Mouse (Mus musculus): ENCODE data around the gene Nrip2. TPM values are rescaled to one million over a fixed set of nuclear protein-coding genes. Genes with fewer than 3 reads are reported as not detected.

Nrip2 gene
- polyA plus RNA-seq, 1 experiment from 2014 or later, result 12.4 TPM

GRCm38 (mm10) chr6:128438871-128439341, 39.8 kb downstream of the Nrip2 start:
- Histone ChIP-seq H3K4me2 (peak overlapping the region; percentile 79), H3K9me3 (replicated peaks) (no peaks in the 10 kb centered on the region), H3K27ac (replicated peaks) (peak overlapping the region; percentile 95), H3K36me3 (peaks cover 24% of the 10 kb centered on the region), H3K4me1 (peaks cover 27% of the 10 kb centered on the region), H3K27me3 (replicated peaks) (no peaks in the 10 kb centered on the region), H3K9ac (replicated peaks) (peak overlapping the region; percentile 97), H3K4me3 (replicated peaks) (peak overlapping the region; percentile 99)
- WGBS, result 28% methylated on average over 18 of the region's 18 CpGs
- peak; percentile 34 for ATAC-seq (ENCODE audit: low FRiP score)

- Histone ChIP-seq H3K4me1 (peaks cover 27% of the 10 kb centered on the region), H3K27me3 (replicated peaks) (no peaks in the 10 kb centered on the region), H3K4me2 (no peak overlapping the region), H3K4me3 (replicated peaks) (no peak overlapping the region), H3K9me3 (replicated peaks) (no peaks in the 10 kb centered on the region), H3K27ac (replicated peaks) (no peak overlapping the region), H3K9ac (replicated peaks) (no peak overlapping the region), H3K36me3 (peaks cover 11% of the 10 kb centered on the region)
- ATAC-seq (ENCODE audit: low FRiP score), result no peak
- WGBS, result 90% methylated on average over 2 of the region's 2 CpGs
Observed at GRCm38 (mm10) chr6:128440238-128440637, 41.1 kb downstream of the Nrip2 start.

GRCm38 (mm10) chr6:128445761-128446535, 46.9 kb downstream of the Nrip2 start:
- Histone ChIP-seq H3K4me2 (peak overlapping the region; percentile 51), H3K27ac (replicated peaks) (no peak overlapping the region), H3K4me3 (replicated peaks) (peak overlapping the region; percentile 10; the same call in 1 of the 2 replicates), H3K36me3 (no peaks in the 10 kb centered on the region), H3K27me3 (replicated peaks) (no peaks in the 10 kb centered on the region), H3K9ac (replicated peaks) (no peak overlapping the region), H3K4me1 (peaks cover 9% of the 10 kb centered on the region), H3K9me3 (replicated peaks) (no peaks in the 10 kb centered on the region)
- ATAC-seq (ENCODE audit: low FRiP score), result peak; percentile 81
- 16% methylated on average over 14 of the region's 14 CpGs for WGBS

GRCm38 (mm10) chr6:128447063-128447462, 48.0 kb downstream of the Nrip2 start:
- Histone ChIP-seq H3K4me3 (replicated peaks) (no peak overlapping the region), H3K27ac (replicated peaks) (no peak overlapping the region), H3K27me3 (replicated peaks) (no peaks in the 10 kb centered on the region), H3K36me3 (no peaks in the 10 kb centered on the region), H3K4me1 (peaks cover 9% of the 10 kb centered on the region), H3K9me3 (replicated peaks) (no peaks in the 10 kb centered on the region), H3K9ac (replicated peaks) (no peak overlapping the region), H3K4me2 (no peak overlapping the region)
- 94% methylated on average over 5 of the region's 5 CpGs for WGBS
- no peak for ATAC-seq (ENCODE audit: low FRiP score)

- no peak for ATAC-seq (ENCODE audit: low FRiP score)
- Histone ChIP-seq H3K27me3 (replicated peaks) (no peaks in the 10 kb centered on the region), H3K4me3 (replicated peaks) (no peak overlapping the region), H3K9ac (replicated peaks) (no peak overlapping the region), H3K9me3 (replicated peaks) (no peaks in the 10 kb centered on the region), H3K4me1 (no peaks in the 10 kb centered on the region), H3K27ac (replicated peaks) (no peak overlapping the region), H3K4me2 (no peak overlapping the region), H3K36me3 (no peaks in the 10 kb centered on the region)
- 87% methylated on average over 12 of the region's 12 CpGs for WGBS
Observed at GRCm38 (mm10) chr6:128455835-128456605, 56.9 kb downstream of the Nrip2 start.

- no peak overlapping the region for H3K27ac ChIP-seq (replicated peaks)
- no peak for ATAC-seq (ENCODE audit: low FRiP score)
- H3K4me1 ChIP-seq, result no peaks in the 10 kb centered on the region
- no peaks in the 10 kb centered on the region for H3K9me3 ChIP-seq (replicated peaks)
- H3K4me2 ChIP-seq, result no peak overlapping the region
- H3K36me3 ChIP-seq, result no peaks in the 10 kb centered on the region
- H3K4me3 ChIP-seq (replicated peaks), result no peak overlapping the region
- no peak overlapping the region for H3K9ac ChIP-seq (replicated peaks)
- H3K27me3 ChIP-seq (replicated peaks), result no peaks in the 10 kb centered on the region
- 89% methylated on average over 5 of the region's 5 CpGs for WGBS
Observed at GRCm38 (mm10) chr6:128457186-128457585, 58.1 kb downstream of the Nrip2 start.

GRCm38 (mm10) chr6:128460321-128460720, 61.2 kb downstream of the Nrip2 start:
- no peak overlapping the region for H3K4me2 ChIP-seq

GRCm38 (mm10) chr6:128460729-128461503, 61.8 kb downstream of the Nrip2 start:
- Histone ChIP-seq H3K27ac (replicated peaks) (no peak overlapping the region), H3K36me3 (no peaks in the 10 kb centered on the region), H3K9me3 (replicated peaks) (no peaks in the 10 kb centered on the region), H3K9ac (replicated peaks) (no peak overlapping the region), H3K4me3 (replicated peaks) (no peak overlapping the region), H3K27me3 (replicated peaks) (no peaks in the 10 kb centered on the region), H3K4me2 (no peak overlapping the region), H3K4me1 (no peaks in the 10 kb centered on the region)
- no peak for ATAC-seq (ENCODE audit: low FRiP score)
- WGBS, result 80% methylated on average over 14 of the region's 14 CpGs

More at GRCm38 (mm10) chr6:128460321-128460720, 61.2 kb downstream of the Nrip2 start:
- ATAC-seq (ENCODE audit: low FRiP score), result no peak
- 47% methylated on average over 2 of the region's 2 CpGs for WGBS
- Histone ChIP-seq H3K9ac (replicated peaks) (no peak overlapping the region), H3K4me3 (replicated peaks) (no peak overlapping the region), H3K36me3 (no peaks in the 10 kb centered on the region), H3K27ac (replicated peaks) (no peak overlapping the region), H3K4me1 (no peaks in the 10 kb centered on the region), H3K9me3 (replicated peaks) (no peaks in the 10 kb centered on the region), H3K27me3 (replicated peaks) (no peaks in the 10 kb centered on the region)

GRCm38 (mm10) chr6:128461606-128462005, 62.5 kb downstream of the Nrip2 start:
- no peak for ATAC-seq (ENCODE audit: low FRiP score)
- Histone ChIP-seq H3K4me2 (no peak overlapping the region), H3K27ac (replicated peaks) (no peak overlapping the region), H3K9me3 (replicated peaks) (no peaks in the 10 kb centered on the region), H3K9ac (replicated peaks) (no peak overlapping the region), H3K36me3 (no peaks in the 10 kb centered on the region), H3K27me3 (replicated peaks) (no peaks in the 10 kb centered on the region), H3K4me3 (replicated peaks) (no peak overlapping the region), H3K4me1 (no peaks in the 10 kb centered on the region)

GRCm38 (mm10) chr6:128464996-128465395, 65.9 kb downstream of the Nrip2 start:
- Histone ChIP-seq H3K27me3 (replicated peaks) (no peaks in the 10 kb centered on the region), H3K4me2 (no peak overlapping the region), H3K4me3 (replicated peaks) (no peak overlapping the region), H3K9me3 (replicated peaks) (no peaks in the 10 kb centered on the region), H3K27ac (replicated peaks) (no peak overlapping the region), H3K4me1 (no peaks in the 10 kb centered on the region), H3K36me3 (no peaks in the 10 kb centered on the region), H3K9ac (replicated peaks) (no peak overlapping the region)
- ATAC-seq (ENCODE audit: low FRiP score), result no peak
- 86% methylated on average over 4 of the region's 4 CpGs for WGBS

All from neural tube, embryonic 15.5 days (tissue).